Mouse (Mus musculus) layer of hippocampus, postnatal 10 days (tissue): ENCODE measurements around the gene Urah. TPM values are rescaled to one million over a fixed set of nuclear protein-coding genes. Genes with fewer than 3 reads are reported as not detected.

Source experiments
- DNase-seq, 2 experiments: peaks; one replicate each; pipeline ENCODE4 v3.0.0; 2021; ENCODE audit warnings: low spot score in 2 of 2
- long read RNA-seq: library from polyadenylated mRNA; stranded (forward); transcript quantifications from one replicate; pipeline ENCODE4 v2.0.0, GENCODE M21; 2023
- total RNA-seq, 2 experiments: library from RNA; stranded (reverse); gene quantifications; 2 replicates each; pipeline ENCODE4 v1.2.3; 2021

The Urah gene
- 1 to 10 TPM in 1 of 2 experiments, not detected in 1; 1.2 TPM for total RNA-seq
- long read RNA-seq, partial matches to known transcripts, result 1 of 1 reads
- long read RNA-seq, other reads (novel, unspliced or antisense), result 0 of 1 reads

- DNase-seq, result no peak
These were observed at the start of gene Urah for GRCm38 (mm10) chr7:140834968-140835757. Gene Urah, plus strand, starts transcription at chr7:140835018.

GRCm38 (mm10) chr7:140787406-140788052 lies 47.3 kb upstream of the Urah start, which contains the start of gene Syce1:
Gene Syce1, minus strand, starts transcription at chr7:140787852.
- no peak for DNase-seq

- DNase-seq, result no peak
These were observed 46.8 kb upstream of the Urah start for GRCm38 (mm10) chr7:140788053-140788435.

- no peak for DNase-seq
These were observed 41.3 kb upstream of the Urah start for GRCm38 (mm10) chr7:140793541-140793940.

- no peak for DNase-seq
These were observed 37.2 kb upstream of the Urah start for GRCm38 (mm10) chr7:140797619-140798018.

- no peak for DNase-seq
These were observed 36.6 kb upstream of the Urah start for GRCm38 (mm10) chr7:140798212-140798611.

GRCm38 (mm10) chr7:140802629-140803028 lies 32.2 kb upstream of the Urah start:
- no peak for DNase-seq

- DNase-seq, result peak in 1 of 2 experiments; percentile 48
These were observed 29.1 kb upstream of the Urah start for GRCm38 (mm10) chr7:140805704-140806103.

GRCm38 (mm10) chr7:140810496-140810895 lies 24.3 kb upstream of the Urah start:
- DNase-seq, result no peak

- DNase-seq, result peak in 1 of 2 experiments; percentile 36
These were observed 23.1 kb upstream of the Urah start for GRCm38 (mm10) chr7:140811714-140812113.

- DNase-seq, result no peak
These were observed 22.0 kb upstream of the Urah start for GRCm38 (mm10) chr7:140812850-140813249.

- no peak for DNase-seq
These were observed 14.6 kb upstream of the Urah start for GRCm38 (mm10) chr7:140820173-140820572.

GRCm38 (mm10) chr7:140821305-140821652 lies 13.5 kb upstream of the Urah start:
- no peak for DNase-seq

- DNase-seq, result peak; percentile 71
These were observed 13.0 kb upstream of the Urah start, which contains the start of gene Zfp941 for GRCm38 (mm10) chr7:140821653-140822329. Gene Zfp941, minus strand, starts transcription at chr7:140822178.

GRCm38 (mm10) chr7:140822731-140823130 lies 12.1 kb upstream of the Urah start:
- no peak for DNase-seq

GRCm38 (mm10) chr7:140828171-140828881 lies 6.5 kb upstream of the Urah start:
- peak in 1 of 2 experiments; percentile 54 for DNase-seq

- no peak for DNase-seq
These were observed 3.4 kb upstream of the Urah start for GRCm38 (mm10) chr7:140831447-140831846.

- no peak for DNase-seq
These were observed 1.5 kb upstream of the Urah start for GRCm38 (mm10) chr7:140833341-140833740.

- no peak for DNase-seq
These were observed 905 bp downstream of the Urah start for GRCm38 (mm10) chr7:140835758-140836087.

GRCm38 (mm10) chr7:140836243-140837115 lies 1.7 kb downstream of the Urah start:
- DNase-seq, result no peak
